Mouse (Mus musculus) forebrain, embryonic 13.5 days (tissue): ENCODE measurements around the gene Gtpbp2. TPM values are rescaled to one million over a fixed set of nuclear protein-coding genes. Genes with fewer than 3 reads are reported as not detected.

ENCODE experiments used
- ATAC-seq: fragments of 200-750 bp; cut with Nextera tagmentation; 2 replicates; pipeline ENCODE4 v1.8.0; 2017
- H3K27ac ChIP-seq: fragments of 300-500 bp; sonication (generic); 2 replicates; pipeline ENCODE4 v1.5.1; 2015; ENCODE audit warnings: inconsistent platforms, mild to moderate bottlenecking, moderate library complexity
- H3K27me3 ChIP-seq: fragments of 300-500 bp; sonication (generic); 2 replicates; pipeline ENCODE4 v1.6.1; 2015; ENCODE audit warnings: mild to moderate bottlenecking, inconsistent platforms
- H3K36me3 ChIP-seq: fragments of 300-500 bp; sonication (generic); 2 replicates; pipeline ENCODE4 v1.6.1; 2015; ENCODE audit warnings: mild to moderate bottlenecking, inconsistent platforms; ENCODE audit not compliant: poor library complexity, severe bottlenecking
- H3K4me1 ChIP-seq: fragments of 300-500 bp; sonication (generic); 2 replicates; pipeline ENCODE4 v1.6.1; 2015; ENCODE audit warnings: inconsistent platforms
- H3K4me2 ChIP-seq: fragments of 300-500 bp; sonication (generic); 2 replicates; pipeline ENCODE4 v1.6.1; 2015; ENCODE audit warnings: inconsistent platforms, mild to moderate bottlenecking, moderate library complexity
- H3K4me3 ChIP-seq: fragments of 300-500 bp; sonication (generic); 2 replicates; pipeline ENCODE4 v1.5.1; 2015; ENCODE audit warnings: mild to moderate bottlenecking, inconsistent platforms
- H3K9ac ChIP-seq: fragments of 300-500 bp; sonication (generic); 2 replicates; pipeline ENCODE4 v1.6.1; 2015; ENCODE audit warnings: mild to moderate bottlenecking, inconsistent platforms
- H3K9me3 ChIP-seq: fragments of 300-500 bp; sonication (generic); replicated peaks from 2 replicates; pipeline ENCODE4 v1.6.1; 2016; ENCODE audit warnings: inconsistent platforms
- WGBS: fragments of 180-500 bp; shearing (Covaris S2); methylation state at CpG from one replicate; pipeline ENCODE4 v1.1.7; 2015; 5-methylcytosine and 5-hydroxymethylcytosine counted together
- polyA plus RNA-seq: library from polyadenylated mRNA; unstranded; fragments of >200 nt; fragmentation: Nextera tagmentation; extraction: Ambion mirVana; gene quantifications from 2 replicates; pipeline ENCODE4 v1.2.1, GENCODE M21; 2015

Gtpbp2 gene
- polyA plus RNA-seq, 1 experiment from 2014 or later = 38.3 TPM

DNA sequence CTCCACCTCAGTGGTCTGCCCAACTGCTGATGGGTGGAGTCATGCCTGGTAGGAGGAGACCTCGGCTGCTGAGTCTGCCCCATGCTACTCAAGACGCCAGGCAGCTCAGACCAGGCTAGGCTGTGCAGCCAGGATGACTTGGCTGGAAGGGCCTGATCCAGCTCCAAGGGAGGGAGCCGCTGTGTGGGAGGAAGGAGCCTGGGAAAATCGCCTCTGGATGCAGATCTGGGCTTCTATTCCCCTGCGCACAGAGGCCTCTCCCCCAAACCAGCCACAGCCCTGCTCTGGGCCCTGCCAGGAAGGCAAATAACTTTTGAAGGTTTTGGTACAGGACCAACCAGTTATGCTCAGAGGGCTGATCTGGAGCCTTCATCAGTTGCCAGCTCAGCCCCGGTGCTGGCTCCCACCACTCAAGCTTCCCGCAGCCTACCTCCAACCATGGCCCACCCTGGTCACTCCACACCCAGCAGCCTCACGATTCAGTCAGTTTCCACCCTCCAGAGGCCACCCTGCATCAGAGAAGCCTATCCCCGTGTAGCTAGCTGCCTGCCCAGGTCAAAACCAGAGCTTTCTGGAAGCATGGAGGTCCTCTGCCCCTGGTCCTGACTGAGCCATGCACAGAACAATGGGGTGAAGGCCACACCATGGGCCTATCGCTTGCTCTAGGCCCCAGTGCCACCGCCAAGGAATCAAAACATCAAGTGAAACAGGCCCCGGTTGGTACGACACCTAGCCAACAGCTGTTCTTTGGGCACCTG lies 30.9 kb upstream of the Gtpbp2 start:
- Histone ChIP-seq H3K9me3 (no peaks in the 10 kb centered on the region), H3K4me3 (no peak overlapping the region), H3K27me3 (no peaks in the 10 kb centered on the region), H3K27ac (no peak overlapping the region), H3K9ac (no peak overlapping the region), H3K4me2 (no peak overlapping the region), H3K4me1 (no peaks in the 10 kb centered on the region), H3K36me3 (peaks cover 55% of the 10 kb centered on the region)
- no peak for ATAC-seq
- WGBS = 81% methylated on average over 13 of the region's 13 CpGs

GRCm38 (mm10) chr17:46132058-46132718 lies 28.6 kb upstream of the Gtpbp2 start:
- no peak overlapping the region for H3K27ac ChIP-seq
- no peak overlapping the region for H3K9ac ChIP-seq
- 16% methylated on average over 12 of the region's 12 CpGs for WGBS
- H3K36me3 ChIP-seq = peaks cover 40% of the 10 kb centered on the region
- H3K27me3 ChIP-seq = no peaks in the 10 kb centered on the region
- peak; percentile 48; the same call in 1 of the 2 replicates for ATAC-seq
- H3K4me3 ChIP-seq = no peak overlapping the region
- no peaks in the 10 kb centered on the region for H3K9me3 ChIP-seq
- H3K4me1 ChIP-seq = no peaks in the 10 kb centered on the region
- no peak overlapping the region for H3K4me2 ChIP-seq

GRCm38 (mm10) chr17:46132862-46133261 lies 28.0 kb upstream of the Gtpbp2 start:
- H3K9ac ChIP-seq = no peak overlapping the region
- no peak overlapping the region for H3K27ac ChIP-seq
- H3K4me2 ChIP-seq = no peak overlapping the region
- no peak for ATAC-seq
- H3K9me3 ChIP-seq = no peaks in the 10 kb centered on the region
- no peaks in the 10 kb centered on the region for H3K27me3 ChIP-seq
- no peak overlapping the region for H3K4me3 ChIP-seq
- WGBS = 76% methylated on average over 8 of the region's 8 CpGs
- peaks cover 33% of the 10 kb centered on the region for H3K36me3 ChIP-seq
- no peaks in the 10 kb centered on the region for H3K4me1 ChIP-seq

GRCm38 (mm10) chr17:46138563-46139236 lies 22.1 kb upstream of the Gtpbp2 start:
- Histone ChIP-seq H3K36me3 (peaks cover 7% of the 10 kb centered on the region), H3K27me3 (no peaks in the 10 kb centered on the region), H3K4me1 (peaks cover 9% of the 10 kb centered on the region), H3K4me2 (no peak overlapping the region), H3K9me3 (no peaks in the 10 kb centered on the region), H3K4me3 (no peak overlapping the region), H3K9ac (no peak overlapping the region), H3K27ac (no peak overlapping the region)
- no peak for ATAC-seq
- WGBS = 85% methylated on average over 8 of the region's 8 CpGs

DNA sequence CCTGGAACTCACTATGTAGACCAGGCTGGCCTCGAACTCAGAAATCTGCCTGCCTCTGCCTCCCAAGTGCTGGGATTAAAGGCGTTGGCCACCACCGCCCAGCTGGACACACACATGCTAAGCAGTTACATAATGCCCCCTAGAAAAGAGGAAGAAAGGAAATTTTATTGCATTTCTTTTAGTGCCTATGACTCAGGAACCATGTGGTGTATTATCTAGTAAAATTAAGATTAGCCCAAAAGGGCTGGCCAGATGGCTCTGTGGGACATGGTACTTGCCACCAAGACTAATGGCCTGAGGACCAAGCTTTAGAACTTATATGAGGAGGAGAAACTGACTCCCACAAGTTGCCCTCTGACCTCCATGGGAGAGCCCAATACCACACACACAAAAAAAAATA lies 21.0 kb upstream of the Gtpbp2 start:
- H3K4me1 ChIP-seq = peaks cover 15% of the 10 kb centered on the region
- H3K9ac ChIP-seq = no peak overlapping the region
- no peaks in the 10 kb centered on the region for H3K9me3 ChIP-seq
- peaks cover 7% of the 10 kb centered on the region for H3K36me3 ChIP-seq
- ATAC-seq = no peak
- 89% methylated on average over 3 of the region's 3 CpGs for WGBS
- H3K27ac ChIP-seq = no peak overlapping the region
- H3K4me2 ChIP-seq = no peak overlapping the region
- H3K27me3 ChIP-seq = no peaks in the 10 kb centered on the region
- H3K4me3 ChIP-seq = no peak overlapping the region

DNA sequence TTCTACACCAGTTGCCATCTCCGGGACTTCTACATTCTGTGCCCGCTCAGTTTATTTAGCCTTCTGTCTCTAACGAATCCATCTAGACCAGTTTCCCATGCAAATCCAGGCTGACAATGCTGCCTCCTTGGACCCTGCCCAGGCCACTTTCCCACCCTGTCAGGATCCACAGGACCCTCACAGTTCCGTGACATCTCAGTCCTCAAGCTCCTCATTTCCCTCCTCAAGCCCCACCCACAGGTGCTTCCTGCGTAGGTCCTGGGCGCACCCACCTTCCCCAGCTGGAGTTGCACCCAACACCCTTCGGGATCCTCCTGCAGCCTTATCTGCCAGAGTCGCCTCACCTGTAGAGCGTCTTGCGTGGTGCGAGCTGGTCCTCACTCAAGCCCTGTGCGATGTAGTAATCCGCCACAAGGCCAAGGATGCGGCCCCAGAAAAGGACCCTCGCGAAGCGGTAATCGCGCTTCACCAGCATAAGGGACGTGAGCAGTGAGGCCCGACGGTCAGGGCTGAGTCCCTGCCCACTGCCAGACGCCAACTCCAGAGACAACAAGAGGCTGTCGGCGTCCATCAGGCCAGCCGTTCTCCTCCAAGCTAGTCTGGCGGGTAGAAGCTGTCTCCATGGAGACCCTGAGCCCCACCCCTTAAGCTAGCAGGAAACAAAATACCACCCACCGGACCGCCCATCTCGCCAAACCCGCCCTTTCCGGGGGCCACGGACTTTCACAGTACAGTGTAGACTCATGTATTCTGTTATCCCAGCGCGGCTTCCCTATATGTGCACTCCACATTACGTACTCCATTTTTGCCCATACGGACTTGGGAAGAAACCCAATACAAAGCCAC lies 17.0 kb upstream of the Gtpbp2 start, which contains the start of gene Rsph9:
Rsph9 (minus strand) TSS at position 639 of the 846 bp plus-strand sequence.
- peak within 1 kb of the TSS; percentile 51 for H3K4me3 ChIP-seq
- WGBS = 6% methylated on average over 37 of the region's 37 CpGs
- peak within 1 kb of the TSS; percentile 64 for H3K9ac ChIP-seq
- H3K4me2 ChIP-seq = peak within 1 kb of the TSS; percentile 80
- peaks cover 15% of the 10 kb centered on the region for H3K4me1 ChIP-seq
- peak; percentile 95 for ATAC-seq
- H3K27ac ChIP-seq = no peak within 1 kb of the TSS
- no peaks in the 10 kb centered on the region for H3K27me3 ChIP-seq
- H3K9me3 ChIP-seq = no peaks in the 10 kb centered on the region
- H3K36me3 ChIP-seq = peaks cover 35% of the 10 kb centered on the region

DNA sequence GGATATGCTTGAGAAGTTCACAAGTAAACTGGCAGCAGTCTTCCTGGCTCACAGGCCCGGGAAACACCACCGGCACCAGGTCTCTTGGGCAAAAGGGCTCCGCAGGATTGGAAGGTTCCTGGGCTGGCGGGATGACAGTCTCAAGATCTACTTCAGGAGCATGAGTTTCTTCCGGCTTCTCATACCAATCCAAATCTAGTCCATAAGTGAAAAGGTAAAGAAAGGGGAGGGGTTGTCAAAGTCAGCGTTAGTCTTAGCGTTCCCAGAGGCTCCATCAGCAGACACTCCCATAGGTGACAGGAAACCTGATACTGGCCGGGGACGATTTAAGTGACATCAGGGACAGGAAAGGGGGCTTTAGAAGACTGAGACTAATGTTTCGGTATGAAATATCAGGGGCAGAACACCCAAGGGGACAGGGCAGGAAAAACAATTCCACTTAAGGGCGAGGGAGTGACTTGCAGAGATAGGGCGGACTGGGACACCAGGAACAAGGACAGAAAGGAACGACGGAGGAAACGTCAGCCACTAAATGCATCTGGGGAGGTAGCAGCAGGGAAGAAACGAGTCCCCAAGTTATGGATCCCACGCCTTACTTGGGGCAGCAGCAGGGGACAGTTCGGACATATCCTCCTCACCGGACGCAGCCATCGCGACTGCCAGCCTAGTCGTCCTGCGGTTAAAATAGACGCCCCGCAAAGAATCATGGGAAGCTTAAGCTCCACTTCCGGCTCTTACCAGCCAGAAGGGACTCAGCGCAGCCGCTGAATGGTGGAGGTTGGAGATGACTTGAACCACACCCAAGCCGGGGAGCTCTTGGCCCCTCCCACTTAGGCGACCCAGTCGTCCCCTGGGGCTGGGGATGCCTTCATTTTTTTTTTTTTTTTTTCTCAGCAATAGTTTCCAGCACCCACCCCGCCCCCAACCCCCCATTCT lies 7.7 kb upstream of the Gtpbp2 start, which contains the start of gene Mad2l1bp:
Mad2l1bp (minus strand) TSS at position 707 of the 936 bp plus-strand sequence.
- ATAC-seq = peak; percentile 95
- Histone ChIP-seq H3K27ac (no peak within 1 kb of the TSS), H3K4me1 (peaks cover 18% of the 10 kb centered on the region), H3K36me3 (peaks cover 17% of the 10 kb centered on the region), H3K27me3 (no peaks in the 10 kb centered on the region), H3K9me3 (no peaks in the 10 kb centered on the region), H3K4me2 (peak within 1 kb of the TSS; percentile 96), H3K4me3 (peak within 1 kb of the TSS; percentile 63), H3K9ac (peak within 1 kb of the TSS; percentile 79)
- WGBS = 9% methylated on average over 33 of the region's 33 CpGs

- Histone ChIP-seq H3K4me2 (no peak overlapping the region), H3K4me3 (no peak overlapping the region), H3K9ac (no peak overlapping the region), H3K36me3 (peaks cover 5% of the 10 kb centered on the region; the same call in 1 of the 2 replicates), H3K9me3 (no peaks in the 10 kb centered on the region), H3K27ac (no peak overlapping the region), H3K27me3 (no peaks in the 10 kb centered on the region), H3K4me1 (peaks cover 18% of the 10 kb centered on the region)
- ATAC-seq = no peak
- 92% methylated on average over 3 of the region's 3 CpGs for WGBS
Measured at GRCm38 (mm10) chr17:46154336-46154735, 6.5 kb upstream of the Gtpbp2 start.

DNA sequence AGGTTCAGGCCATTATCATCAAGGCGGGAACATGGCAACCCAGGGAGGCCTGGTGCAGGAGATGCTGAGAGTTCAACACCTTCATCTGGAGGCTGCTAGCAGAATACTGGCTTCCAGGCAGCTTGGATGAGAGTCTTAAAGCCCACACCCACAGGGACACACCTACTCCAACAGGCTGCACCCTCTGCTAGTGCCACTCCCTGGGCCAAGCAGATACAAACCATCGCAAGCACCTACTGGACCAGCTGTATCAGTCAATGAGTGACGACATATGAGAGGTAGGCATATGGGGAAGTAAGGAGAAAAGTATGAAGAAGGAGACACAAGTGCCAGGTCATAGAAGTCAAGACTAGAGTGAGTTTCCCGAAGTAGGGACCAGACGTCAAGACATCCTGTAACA lies 4.2 kb upstream of the Gtpbp2 start:
- H3K36me3 ChIP-seq = no peaks in the 10 kb centered on the region; the same call in 1 of the 2 replicates
- H3K4me1 ChIP-seq = peaks cover 27% of the 10 kb centered on the region
- H3K27ac ChIP-seq = no peak overlapping the region
- H3K4me2 ChIP-seq = no peak overlapping the region
- no peaks in the 10 kb centered on the region for H3K9me3 ChIP-seq
- ATAC-seq = no peak
- H3K27me3 ChIP-seq = no peaks in the 10 kb centered on the region
- H3K9ac ChIP-seq = no peak overlapping the region
- 92% methylated on average over 5 of the region's 5 CpGs for WGBS
- no peak overlapping the region for H3K4me3 ChIP-seq

GRCm38 (mm10) chr17:46157131-46157530 lies 3.7 kb upstream of the Gtpbp2 start:
- no peak for ATAC-seq
- Histone ChIP-seq H3K36me3 (no peaks in the 10 kb centered on the region), H3K4me2 (no peak overlapping the region), H3K4me1 (peaks cover 27% of the 10 kb centered on the region), H3K9ac (no peak overlapping the region), H3K27me3 (no peaks in the 10 kb centered on the region), H3K4me3 (no peak overlapping the region), H3K9me3 (no peaks in the 10 kb centered on the region), H3K27ac (no peak overlapping the region)
- WGBS = 82% methylated on average over 8 of the region's 8 CpGs

DNA sequence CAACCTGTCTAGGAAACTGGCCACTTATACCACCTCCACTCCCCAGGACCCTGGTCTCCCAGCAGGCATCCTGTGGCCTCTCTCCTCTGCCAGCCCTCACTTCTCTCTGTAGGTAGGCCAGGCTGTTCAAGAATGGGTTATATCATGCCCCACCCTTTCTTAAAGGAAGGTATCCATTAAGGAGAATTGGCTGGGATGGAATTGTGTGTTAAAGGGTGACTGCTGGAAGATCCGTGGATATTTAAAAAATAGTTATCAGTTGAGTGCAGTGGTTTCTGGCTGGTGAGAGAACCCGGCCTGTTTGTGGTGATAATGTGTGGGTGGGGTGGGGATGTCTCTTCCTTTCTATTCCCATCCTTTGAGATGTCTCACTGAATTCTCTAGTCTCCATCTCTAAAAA lies 1.6 kb upstream of the Gtpbp2 start:
- Histone ChIP-seq H3K4me1 (peaks cover 30% of the 10 kb centered on the region), H3K9me3 (no peaks in the 10 kb centered on the region), H3K4me3 (no peak overlapping the region), H3K4me2 (peak overlapping the region; percentile 84), H3K36me3 (peaks cover 11% of the 10 kb centered on the region), H3K9ac (no peak overlapping the region), H3K27me3 (no peaks in the 10 kb centered on the region), H3K27ac (no peak overlapping the region)
- WGBS = 63% methylated on average over 2 of the region's 2 CpGs
- ATAC-seq = no peak
